Comparison of ENCODE assay signal across 10 mouse cellular contexts in genomic region chr5:75451693-75452092, GRCm38 (mm10).
DNase-seq lines count a peak whose midpoint lies in the region; ATAC-seq and TF ChIP-seq lines count a peak whose summit lies in the region.
"Had no signal": no experiment of that assay in that cellular context is flagged by ENCODE, and none has a peak within 500 bp of the region (broad histone marks: within the 10 kb centered on the region; RNA-seq: fewer than 3 reads in every experiment).

No protein-coding gene starts in this region.

- no peak overlapping the region for H3K9ac ChIP-seq in embryonic facial prominence, embryonic 14.5 days (ENCODE audit: low read depth, low read length)
- no peak overlapping the region for H3K9ac ChIP-seq in liver, embryonic 16.5 days (ENCODE audit: low read depth, low read length)
- no peak overlapping the region for H3K9ac ChIP-seq in midbrain, postnatal 0 days (replicated peaks; ENCODE audit: low read length, poor library complexity, severe bottlenecking)
- H3K9ac ChIP-seq: heart, embryonic 15.5 days; limb, embryonic 13.5 days had no signal

- H3K27me3 ChIP-seq in embryonic facial prominence, embryonic 14.5 days (replicated peaks; ENCODE audit: control insufficient read depth, insufficient read depth, low read length), result peaks cover 5% of the 10 kb centered on the region
- H3K27me3 ChIP-seq in embryonic facial prominence, embryonic 10.5 days (replicated peaks; ENCODE audit: low read depth, poor library complexity, severe bottlenecking), result peaks cover 28% of the 10 kb centered on the region
- H3K27me3 ChIP-seq in liver, embryonic 16.5 days (ENCODE audit: control insufficient read depth, insufficient read depth, low read depth, low read length), result no peaks in the 10 kb centered on the region
- H3K27me3 ChIP-seq in midbrain, postnatal 0 days (ENCODE audit: insufficient read depth, low read length), result no peaks in the 10 kb centered on the region

- no peaks in the 10 kb centered on the region for H3K9me3 ChIP-seq in embryonic facial prominence, embryonic 14.5 days (ENCODE audit: control insufficient read depth, low read length)
- no peaks in the 10 kb centered on the region for H3K9me3 ChIP-seq in embryonic facial prominence, embryonic 10.5 days
- no peaks in the 10 kb centered on the region for H3K9me3 ChIP-seq in liver, embryonic 16.5 days (replicated peaks; ENCODE audit: control insufficient read depth, low read length)
- H3K9me3 ChIP-seq in midbrain, postnatal 0 days (ENCODE audit: low read length), result no peaks in the 10 kb centered on the region
- H3K9me3 ChIP-seq: heart, embryonic 15.5 days; limb, embryonic 13.5 days had no signal

- no peaks in the 10 kb centered on the region for H3K36me3 ChIP-seq in embryonic facial prominence, embryonic 14.5 days (ENCODE audit: control insufficient read depth, insufficient read depth, low read length)
- no peaks in the 10 kb centered on the region for H3K36me3 ChIP-seq in embryonic facial prominence, embryonic 10.5 days (replicated peaks)
- H3K36me3 ChIP-seq in liver, embryonic 16.5 days (ENCODE audit: control insufficient read depth, insufficient read depth), result no peaks in the 10 kb centered on the region
- no peaks in the 10 kb centered on the region for H3K36me3 ChIP-seq in midbrain, postnatal 0 days (ENCODE audit: insufficient read depth, low read length)
- H3K36me3 ChIP-seq: heart, embryonic 15.5 days; limb, embryonic 13.5 days had no signal

- no peak overlapping the region for H3K27ac ChIP-seq in embryonic facial prominence, embryonic 14.5 days (replicated peaks; ENCODE audit: low read depth, low read length)
- H3K27ac ChIP-seq in embryonic facial prominence, embryonic 10.5 days (replicated peaks), result no peak overlapping the region
- peak overlapping the region; percentile 34; the same call in 1 of the 2 replicates for H3K27ac ChIP-seq in liver, embryonic 16.5 days (ENCODE audit: low read length)
- H3K27ac ChIP-seq in midbrain, postnatal 0 days (ENCODE audit: low read depth, low read length), result no peak overlapping the region
- H3K27ac ChIP-seq: heart, embryonic 15.5 days; limb, embryonic 13.5 days had no signal

- no peak overlapping the region for H3K4me2 ChIP-seq in embryonic facial prominence, embryonic 14.5 days (ENCODE audit: low read depth, low read length)
- no peak overlapping the region for H3K4me2 ChIP-seq in liver, embryonic 16.5 days (ENCODE audit: low read depth, low read length)
- H3K4me2 ChIP-seq in midbrain, postnatal 0 days (ENCODE audit: low read depth, low read length, poor library complexity, severe bottlenecking), result no peak overlapping the region
- H3K4me2 ChIP-seq: heart, embryonic 15.5 days; limb, embryonic 13.5 days had no signal

- H3K4me3 ChIP-seq in embryonic facial prominence, embryonic 14.5 days (ENCODE audit: low read depth, low read length), result no peak overlapping the region
- H3K4me3 ChIP-seq in embryonic facial prominence, embryonic 10.5 days, result no peak overlapping the region
- H3K4me3 ChIP-seq in liver, embryonic 16.5 days (ENCODE audit: low read depth, low read length), result no peak overlapping the region
- H3K4me3 ChIP-seq in midbrain, postnatal 0 days (ENCODE audit: low read depth, low read length), result no peak overlapping the region
- H3K4me3 ChIP-seq: heart, embryonic 15.5 days; limb, embryonic 13.5 days had no signal

- ATAC-seq in embryonic facial prominence, embryonic 14.5 days (ENCODE audit: low read depth), result no peak
- peak; percentile 79 for ATAC-seq in liver, embryonic 16.5 days (ENCODE audit: low read depth)
- no peak for ATAC-seq in midbrain, postnatal 0 days (ENCODE audit: low FRiP score)

- peak; percentile 43 for DNase-seq in embryonic facial prominence, embryonic 14.5 days (ENCODE audit: low spot score)
- DNase-seq in embryonic facial prominence, embryonic 10.5 days (ENCODE audit: low spot score), result no peak
- DNase-seq in right cerebral cortex, postnatal 4 days, result peak; percentile 14
- no peak for DNase-seq in right cerebral cortex, adult 18-20 months
- peak; percentile 73 for DNase-seq in urinary bladder, postnatal 14 days (ENCODE audit: low spot score)
- DNase-seq in right cerebral cortex, postnatal 14 days, result no peak
- DNase-seq in midbrain, postnatal 0 days (ENCODE audit: low spot score), result no peak

- no peaks in the 10 kb centered on the region for H3K4me1 ChIP-seq in embryonic facial prominence, embryonic 14.5 days (ENCODE audit: control insufficient read depth, insufficient read depth, low read length)
- peaks cover 11% of the 10 kb centered on the region for H3K4me1 ChIP-seq in embryonic facial prominence, embryonic 10.5 days
- H3K4me1 ChIP-seq in liver, embryonic 16.5 days (ENCODE audit: control insufficient read depth, low read depth, low read length), result peaks cover 17% of the 10 kb centered on the region
- H3K4me1 ChIP-seq in midbrain, postnatal 0 days (ENCODE audit: insufficient read depth, low read length), result no peaks in the 10 kb centered on the region

- no peak for TF ChIP-seq CTCF in midbrain, postnatal 0 days (IDR thresholded peaks at IDR 0.05)

- WGBS in embryonic facial prominence, embryonic 14.5 days, result 71% methylated on average over 8 of the region's 8 CpGs
- WGBS in embryonic facial prominence, embryonic 10.5 days, result 92% methylated on average over 8 of the region's 8 CpGs
- 45% methylated on average over 8 of the region's 8 CpGs for WGBS in liver, embryonic 16.5 days (ENCODE audit: insufficient replicate concordance)
- 67% methylated on average over 8 of the region's 8 CpGs for WGBS in midbrain, postnatal 0 days

Comparison
In these comparisons a context has a peak if more than half of its experiments do, and no peak if none do; other contexts are left out.
1. DNase-seq: peak in embryonic facial prominence, embryonic 14.5 days (single experiment), right cerebral cortex, postnatal 4 days (single experiment) and urinary bladder, postnatal 14 days (single experiment); none in embryonic facial prominence, embryonic 10.5 days (single experiment), right cerebral cortex, adult 18-20 months (single experiment), right cerebral cortex, postnatal 14 days (single experiment) and midbrain, postnatal 0 days (single experiment).